Mouse (Mus musculus) CH12.LX (cell line): ENCODE measurements around the gene Syt1. TPM values are rescaled to one million over a fixed set of nuclear protein-coding genes. Genes with fewer than 3 reads are reported as not detected.

Source experiments
- DNase-seq: peaks from one replicate; pipeline ENCODE4 v3.0.0-alpha.2; 2013; ENCODE audit errors: extremely low read depth
- H3K27ac ChIP-seq: 2 replicates; pipeline ENCODE4 v1.5.1; 2012; ENCODE audit warnings: low read depth, mild to moderate bottlenecking, control low read depth, moderate library complexity; ENCODE audit not compliant: insufficient read depth
- H3K27me3 ChIP-seq: replicated peaks from 2 replicates; pipeline ENCODE3; 2012; ENCODE audit warnings: inconsistent platforms
- H3K36me3 ChIP-seq, 2 experiments: replicated peaks in 1 of 2; 2 replicates each; pipeline versions ENCODE3 to v1.6.1; 2012; ENCODE audit warnings: inconsistent platforms in 1 of 2, low read length in 1 of 2, mild to moderate bottlenecking in 1 of 2, mixed read lengths in 1 of 2, moderate library complexity in 1 of 2; ENCODE audit not compliant: control insufficient read depth in 1 of 2, insufficient read depth in 1 of 2
- H3K4me1 ChIP-seq, 2 experiments: 2 replicates each; pipeline ENCODE4 v1.6.1; 2012; ENCODE audit warnings: inconsistent platforms in 1 of 2, moderate library complexity in 1 of 2; ENCODE audit not compliant: insufficient read depth in 2 of 2, control insufficient read depth in 1 of 2
- H3K4me2 ChIP-seq: 2 replicates; pipeline ENCODE4 v1.6.1; 2012; ENCODE audit warnings: low read depth, mild to moderate bottlenecking, control low read depth; ENCODE audit not compliant: poor library complexity, insufficient read depth, severe bottlenecking
- H3K4me3 ChIP-seq, 3 experiments: fragments of 150-350 bp in 1 of 3; sonication (generic) in 1 of 3; replicated peaks in 1 of 3; 2 replicates each; pipeline versions ENCODE3 to v1.5.1; 2011 to 2012; ENCODE audit warnings: low read depth in 2 of 3, low read length in 2 of 3, mild to moderate bottlenecking in 2 of 3, moderate library complexity in 2 of 3, control low read depth in 1 of 3, improper control_type of control experiment in 1 of 3, inconsistent platforms in 1 of 3, mixed read lengths in 1 of 3; ENCODE audit not compliant: poor library complexity in 1 of 3
- H3K79me2 ChIP-seq: replicated peaks from 2 replicates; pipeline ENCODE4 v1.6.1; 2012; ENCODE audit warnings: mild to moderate bottlenecking, moderate library complexity; ENCODE audit not compliant: control insufficient read depth, poor library complexity, insufficient read depth, severe bottlenecking; ENCODE audit errors: extremely low read depth
- H3K9ac ChIP-seq: 2 replicates; pipeline ENCODE4 v1.6.1; 2012; ENCODE audit warnings: low read depth, mild to moderate bottlenecking, control low read depth, moderate library complexity; ENCODE audit not compliant: insufficient read depth
- H3K9me3 ChIP-seq: replicated peaks from 2 replicates; pipeline ENCODE3; 2012; ENCODE audit warnings: low read length, inconsistent platforms, mixed read lengths
- ETS1 ChIP-seq: conservative IDR thresholded peaks from 2 replicates; pipeline ENCODE4 v1.6.1; 2012; ENCODE audit warnings: low read depth, mild to moderate bottlenecking, inconsistent platforms, low read length, improper control_type of control experiment, moderate library complexity
- GABPA ChIP-seq: IDR thresholded peaks from 2 replicates; pipeline ENCODE4 v1.6.1; 2012; ENCODE audit warnings: low read depth, low read length, improper control_type of control experiment, inconsistent platforms; ENCODE audit not compliant: insufficient replicate concordance
- JUND ChIP-seq: conservative IDR thresholded peaks from 2 replicates; pipeline ENCODE4 v1.6.1; 2011; ENCODE audit warnings: low read depth, low read length, improper control_type of control experiment
- PAX5 ChIP-seq: IDR thresholded peaks from 2 replicates; pipeline ENCODE4 v1.6.1; 2012; ENCODE audit warnings: low read length, inconsistent platforms, mixed read lengths
- POLR2A ChIP-seq: IDR thresholded peaks from 2 replicates; pipeline ENCODE4 v1.6.1; 2011; ENCODE audit warnings: low read depth, mild to moderate bottlenecking, improper control_type of control experiment, low read length
- SMC3 ChIP-seq: IDR thresholded peaks from 2 replicates; pipeline ENCODE4 v1.6.1; 2011; ENCODE audit warnings: low read depth, low read length, improper control_type of control experiment
- TCF12 ChIP-seq: IDR thresholded peaks from 2 replicates; pipeline ENCODE4 v1.6.1; 2014; ENCODE audit warnings: low read depth, mild to moderate bottlenecking, inconsistent platforms, low read length, improper control_type of control experiment
- ZNF384 ChIP-seq: IDR thresholded peaks from 2 replicates; pipeline ENCODE4 v1.6.1; 2012; ENCODE audit warnings: low read depth, low read length, improper control_type of control experiment, inconsistent platforms
- dilution Hi-C: fragments of 300-500 bp; cut with MboI; formaldehyde crosslinking; loops from 2 replicates; pipeline ENCODE4 v1.14.3; 2020; ENCODE audit warnings: low sequenced_read_pairs; ENCODE audit not compliant: extremely low pct_unique_long_range_greater_than_20kb, extremely low pct_ligation_motif_present
- in situ Hi-C: fragments of 300-500 bp; cut with MboI; formaldehyde crosslinking; loops from 3 replicates; pipeline ENCODE4 v1.14.3; 2019; ENCODE audit warnings: low sequenced_read_pairs, low pct_ligation_motif_present, low pct_unique_long_range_greater_than_20kb, mixed read lengths
- polyA plus RNA-seq: library from polyadenylated mRNA; unstranded; fragments of >175 nt; gene quantifications from 2 replicates; pipeline ENCODE4 v1.2.1, GENCODE M21; 2012; ENCODE audit warnings: low read depth; ENCODE audit not compliant: insufficient read length
- total RNA-seq, 2 experiments: library from RNA; depleted of rRNA; stranded (reverse); fragments of 300-350 nt in 1 of 2; fragments of >200 nt in 1 of 2; gene quantifications; 2 replicates each; pipeline ENCODE4 v1.2.3; 2012 to 2014

The Syt1 gene
- total and polyA plus RNA-seq, 3 experiments: not detected

DNA sequence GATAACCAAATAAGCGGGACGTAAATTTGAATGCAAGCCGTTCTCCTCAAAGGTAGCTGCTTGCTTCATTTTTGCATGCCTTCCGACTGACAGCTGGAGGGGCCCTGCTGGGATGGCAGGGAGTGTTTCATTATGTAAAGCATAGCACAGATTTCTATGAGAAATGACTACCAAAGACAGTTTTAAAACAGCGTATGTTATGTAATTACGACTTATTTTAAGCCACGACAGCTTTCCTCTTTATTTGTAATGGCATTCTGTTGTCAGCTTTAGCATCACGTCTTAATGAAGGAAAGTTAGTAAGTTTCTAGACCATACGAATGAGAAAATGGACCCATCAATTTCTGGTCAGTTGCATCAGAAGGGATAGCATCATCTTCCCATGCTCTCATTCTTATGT lies 410.1 kb downstream of the Syt1 start:
- in situ Hi-C loops: no loop called here
- H3K9ac ChIP-seq: no peak overlapping the region
- H3K27ac ChIP-seq: no peak overlapping the region
- no peak overlapping the region for H3K4me3 ChIP-seq
- dilution Hi-C loops: no loop called here
- peaks cover 4% of the 10 kb centered on the region for H3K9me3 ChIP-seq
- H3K36me3 ChIP-seq: no peaks in the 10 kb centered on the region
- no peak overlapping the region for H3K4me2 ChIP-seq
- TF ChIP-seq POLR2A (no peak), PAX5 (no peak), SMC3 (no peak), ETS1 (no peak)
- peaks cover 0 to 8% of the 10 kb centered on the region in 2 experiments; a peak in 2 of 4 replicates for H3K4me1 ChIP-seq
- H3K27me3 ChIP-seq: no peaks in the 10 kb centered on the region
- no peaks in the 10 kb centered on the region for H3K79me2 ChIP-seq
- DNase-seq: no peak

DNA sequence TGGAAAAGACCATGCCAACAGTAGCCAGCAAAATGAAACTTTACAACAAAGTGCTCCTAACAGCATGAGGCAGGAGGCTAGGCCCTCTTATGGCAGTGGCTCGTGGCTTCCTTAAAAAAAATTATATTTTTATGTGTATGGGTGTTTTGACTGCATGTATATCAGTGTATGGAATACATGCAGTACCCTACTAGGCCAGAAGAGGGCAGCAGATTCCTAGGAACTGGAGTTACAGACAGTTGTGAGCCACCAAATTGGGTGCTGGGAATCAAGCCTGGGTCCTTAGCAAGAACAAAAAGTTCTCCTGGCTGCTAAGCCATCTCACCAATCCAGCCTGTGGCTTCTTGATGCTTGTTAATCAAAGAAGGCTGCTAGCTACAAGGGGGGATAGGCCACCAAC lies 413.4 kb downstream of the Syt1 start:
- Histone ChIP-seq H3K9me3 (peaks cover 4% of the 10 kb centered on the region), H3K27me3 (no peaks in the 10 kb centered on the region), H3K4me2 (no peak overlapping the region)
- no peak for DNase-seq
- no peak for TF ChIP-seq GABPA
- TF ChIP-seq, all 38 proteins: peak for 0
- Histone ChIP-seq H3K79me2 (no peaks in the 10 kb centered on the region), H3K9ac (no peak overlapping the region), H3K4me1 (no peaks in the 10 kb centered on the region), H3K27ac (no peak overlapping the region), H3K4me3 (no peak overlapping the region), H3K36me3 (no peaks in the 10 kb centered on the region)
- in situ Hi-C loops: no loop called here
- dilution Hi-C loops: no loop called here

DNA sequence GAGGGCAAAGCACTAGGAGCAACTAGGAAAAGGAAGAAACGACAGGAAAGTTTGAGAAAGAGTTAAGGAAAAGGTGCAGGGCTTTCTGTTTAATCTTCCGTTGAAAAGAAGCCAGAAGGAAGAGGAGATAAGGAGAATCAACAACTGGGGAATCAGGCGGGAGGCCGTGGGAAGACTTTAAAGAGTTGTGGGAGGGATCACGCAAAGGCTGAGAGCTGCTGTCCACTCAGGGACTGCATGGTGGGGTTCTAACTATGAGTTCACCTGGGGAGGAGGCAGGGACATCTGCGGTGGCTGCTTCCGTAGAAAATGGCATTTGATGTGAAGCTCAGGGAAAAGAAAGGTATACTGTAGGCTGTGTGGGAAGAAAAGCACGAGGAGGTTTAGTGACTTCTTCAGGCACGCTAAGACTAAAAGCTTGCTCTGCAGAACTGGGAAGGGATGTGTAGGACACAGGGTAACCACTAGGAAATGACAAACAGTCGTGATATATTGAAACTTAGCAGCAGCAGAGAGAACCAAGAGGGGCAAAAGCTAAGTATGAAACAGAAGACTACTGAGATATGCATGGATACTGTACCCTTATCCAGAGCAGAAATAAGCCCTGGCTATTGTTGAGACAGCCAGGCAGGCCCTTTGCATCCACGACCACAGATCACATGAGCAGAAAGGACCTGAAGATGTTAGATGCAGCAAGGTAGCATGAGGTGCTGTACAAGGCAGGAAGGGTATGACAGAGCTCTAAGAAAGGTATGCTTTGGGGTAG lies 414.4 kb downstream of the Syt1 start:
- Histone ChIP-seq H3K9ac (no peak overlapping the region), H3K27me3 (no peaks in the 10 kb centered on the region), H3K4me2 (no peak overlapping the region), H3K27ac (no peak overlapping the region), H3K79me2 (no peaks in the 10 kb centered on the region), H3K36me3 (no peaks in the 10 kb centered on the region), H3K4me1 (no peaks in the 10 kb centered on the region), H3K9me3 (peaks cover 4% of the 10 kb centered on the region), H3K4me3 (no peak overlapping the region)
- dilution Hi-C loops: no loop called here
- in situ Hi-C loops: no loop called here
- DNase-seq: no peak
- TF ChIP-seq PAX5 (no peak), TCF12 (no peak), ZNF384 (no peak), JUND (no peak)
